Mouse (Mus musculus): ENCODE results near the gene Ntng1.

The Ntng1 gene

DNA sequence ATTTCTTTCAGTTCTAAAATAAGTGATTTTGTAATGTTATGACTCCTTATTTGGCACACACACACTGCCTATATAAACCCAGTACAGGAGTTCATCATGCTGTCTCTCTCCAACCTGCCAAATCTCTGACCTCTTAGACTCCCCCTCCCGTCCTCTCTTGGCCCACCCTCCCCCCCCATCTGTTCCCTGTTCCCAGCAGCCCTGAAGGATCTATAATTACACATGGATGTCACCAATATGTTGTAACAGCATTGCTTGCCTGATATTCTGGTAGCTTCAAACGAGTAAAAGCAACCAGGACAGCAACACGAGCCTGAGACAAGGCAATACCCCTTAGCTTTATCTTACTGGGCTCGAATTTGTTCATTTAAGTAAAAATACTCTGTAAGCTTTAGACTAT lies 220.0 kb downstream of the Ntng1 start:
- H3K36me3 ChIP-seq (ENCODE audit: insufficient read depth, low read length), result no peaks in the 10 kb centered on the region
- TF ChIP-seq CTCF (conservative IDR thresholded peaks at IDR 0.05; ENCODE audit: low read length) (no peak), POU5F1 (IDR thresholded peaks at IDR 0.05; ENCODE audit: borderline replicate concordance, low read length) (no peak), NANOG (IDR thresholded peaks at IDR 0.05; ENCODE audit: borderline replicate concordance, low read length) (no peak)

DNA sequence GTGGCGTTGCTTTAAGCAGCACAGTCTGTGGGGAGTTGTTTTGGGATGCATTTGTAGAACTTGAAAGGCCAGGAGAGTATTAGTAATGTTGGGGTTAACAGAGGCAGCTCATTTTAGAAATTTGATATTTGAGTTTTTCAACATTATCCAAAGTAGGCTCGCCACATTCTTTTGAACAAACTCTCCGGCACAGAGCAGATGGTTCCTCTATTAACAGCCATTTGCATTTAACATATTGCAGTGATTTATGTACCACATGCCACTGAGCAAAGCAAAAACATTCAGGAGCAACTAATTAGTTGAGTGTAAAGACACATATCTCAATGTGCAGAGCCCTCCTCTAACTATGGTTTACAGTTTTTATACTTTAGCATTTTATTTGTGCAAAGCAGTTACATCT lies 224.8 kb downstream of the Ntng1 start:
- Histone ChIP-seq H3K36me3 (ENCODE audit: insufficient read depth, low read length) (no peaks in the 10 kb centered on the region), H3K27me3 (ENCODE audit: insufficient read depth, low read length) (no peaks in the 10 kb centered on the region), H3K9me3 (ENCODE audit: low read length) (no peaks in the 10 kb centered on the region), H3K4me1 (replicated peaks; ENCODE audit: low read depth, low read length) (no peaks in the 10 kb centered on the region), H3K4me3 (replicated peaks; ENCODE audit: low read length) (no peak overlapping the region)
- TF ChIP-seq CTCF (conservative IDR thresholded peaks at IDR 0.05; ENCODE audit: low read length) (no peak), POU5F1 (IDR thresholded peaks at IDR 0.05; ENCODE audit: borderline replicate concordance, low read length) (no peak), NANOG (IDR thresholded peaks at IDR 0.05; ENCODE audit: borderline replicate concordance, low read length) (no peak)

More for the DNA sequence above, 220.0 kb downstream of the Ntng1 start:
- no peak overlapping the region for H3K4me3 ChIP-seq (replicated peaks; ENCODE audit: low read length)
- H3K4me1 ChIP-seq (replicated peaks; ENCODE audit: low read depth, low read length), result no peaks in the 10 kb centered on the region
- H3K27me3 ChIP-seq (ENCODE audit: insufficient read depth, low read length), result no peaks in the 10 kb centered on the region
- no peaks in the 10 kb centered on the region for H3K9me3 ChIP-seq (ENCODE audit: low read length)

DNA sequence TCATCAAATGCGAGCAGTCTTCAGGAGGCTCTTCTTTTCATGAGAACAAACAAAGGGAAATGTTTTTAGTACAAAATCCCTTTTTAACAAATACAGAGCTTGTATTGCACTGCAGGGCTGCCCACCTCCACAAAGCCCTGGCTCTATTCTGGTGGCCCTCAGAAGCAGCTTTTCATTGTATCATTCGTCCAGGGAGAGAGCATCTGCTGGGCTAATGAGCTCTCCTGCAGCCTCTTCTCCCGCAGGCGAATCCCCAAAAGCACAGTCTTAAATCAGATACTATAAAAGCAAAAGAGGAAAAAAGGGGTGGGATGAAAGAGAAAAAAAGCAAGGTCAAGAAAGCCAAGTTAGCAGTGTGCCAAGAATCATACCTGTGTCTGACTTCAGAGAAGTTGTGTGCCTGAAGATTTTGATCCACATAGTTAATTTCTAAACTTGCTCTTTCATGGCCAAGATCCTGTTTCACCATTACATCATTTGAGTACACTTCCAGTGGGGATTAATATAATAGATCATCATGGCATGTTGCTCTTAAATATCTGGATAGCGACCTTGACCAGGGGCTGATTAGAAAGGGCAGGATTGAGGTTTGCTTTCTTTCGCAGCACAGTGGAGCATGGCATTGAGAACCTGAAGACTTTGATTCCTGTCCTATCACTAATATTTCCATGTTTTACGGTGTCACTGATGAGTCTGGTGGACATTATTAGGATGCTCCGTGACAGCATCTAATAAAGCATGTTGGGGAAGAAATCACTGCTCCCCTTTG lies 225.7 kb downstream of the Ntng1 start:
- H3K4me3 ChIP-seq (replicated peaks; ENCODE audit: low read length), result no peak overlapping the region
- H3K4me1 ChIP-seq (replicated peaks; ENCODE audit: low read depth, low read length), result no peaks in the 10 kb centered on the region
- no peaks in the 10 kb centered on the region for H3K36me3 ChIP-seq (ENCODE audit: insufficient read depth, low read length)
- H3K27me3 ChIP-seq (ENCODE audit: insufficient read depth, low read length), result no peaks in the 10 kb centered on the region
- no peaks in the 10 kb centered on the region for H3K9me3 ChIP-seq (ENCODE audit: low read length)
- TF ChIP-seq CTCF (conservative IDR thresholded peaks at IDR 0.05; ENCODE audit: low read length) (no peak), NANOG (IDR thresholded peaks at IDR 0.05; ENCODE audit: borderline replicate concordance, low read length) (no peak), POU5F1 (IDR thresholded peaks at IDR 0.05; ENCODE audit: borderline replicate concordance, low read length) (no peak)

- H3K27me3 ChIP-seq (ENCODE audit: insufficient read depth, low read length), result no peaks in the 10 kb centered on the region
- H3K36me3 ChIP-seq (ENCODE audit: insufficient read depth, low read length), result no peaks in the 10 kb centered on the region
- no peaks in the 10 kb centered on the region for H3K9me3 ChIP-seq (ENCODE audit: low read length)
- H3K4me1 ChIP-seq (replicated peaks; ENCODE audit: low read depth, low read length), result no peaks in the 10 kb centered on the region
- TF ChIP-seq CTCF (conservative IDR thresholded peaks at IDR 0.05; ENCODE audit: low read length) (no peak), NANOG (IDR thresholded peaks at IDR 0.05; ENCODE audit: borderline replicate concordance, low read length) (no peak), POU5F1 (IDR thresholded peaks at IDR 0.05; ENCODE audit: borderline replicate concordance, low read length) (no peak)
- no peak overlapping the region for H3K4me3 ChIP-seq (replicated peaks; ENCODE audit: low read length)
Observed at GRCm38 (mm10) chr3:109917077-109917476, 226.7 kb downstream of the Ntng1 start.

- TF ChIP-seq NANOG (IDR thresholded peaks at IDR 0.05; ENCODE audit: borderline replicate concordance, low read length) (no peak), CTCF (conservative IDR thresholded peaks at IDR 0.05; ENCODE audit: low read length) (no peak), POU5F1 (IDR thresholded peaks at IDR 0.05; ENCODE audit: borderline replicate concordance, low read length) (no peak)
- H3K4me1 ChIP-seq (replicated peaks; ENCODE audit: low read depth, low read length), result no peaks in the 10 kb centered on the region
- H3K36me3 ChIP-seq (ENCODE audit: insufficient read depth, low read length), result no peaks in the 10 kb centered on the region
- no peak overlapping the region for H3K4me3 ChIP-seq (replicated peaks; ENCODE audit: low read length)
- no peaks in the 10 kb centered on the region for H3K9me3 ChIP-seq (ENCODE audit: low read length)
- no peaks in the 10 kb centered on the region for H3K27me3 ChIP-seq (ENCODE audit: insufficient read depth, low read length)
Observed at GRCm38 (mm10) chr3:109914226-109914625, 229.6 kb downstream of the Ntng1 start.

DNA sequence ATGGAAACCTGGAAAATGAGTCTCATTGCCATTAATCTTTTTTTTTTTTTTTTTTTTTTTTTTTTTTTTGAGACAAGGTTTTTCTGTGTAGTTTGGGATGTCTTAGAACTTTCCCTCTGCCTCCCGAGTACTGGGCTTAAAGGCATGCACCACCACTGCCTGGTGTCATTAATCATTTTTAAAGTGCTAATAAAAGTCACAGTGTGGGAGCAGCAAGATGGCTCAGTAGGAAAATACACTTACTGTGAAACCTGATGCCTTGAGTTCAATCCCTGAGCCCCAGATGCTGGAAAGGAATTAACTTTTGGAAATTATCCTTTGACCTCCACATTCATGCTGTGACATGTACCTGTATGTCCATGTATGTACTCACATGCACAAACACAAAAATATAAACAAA lies 253.2 kb downstream of the Ntng1 start:
- no peaks in the 10 kb centered on the region for H3K9me3 ChIP-seq (ENCODE audit: low read length)
- H3K4me1 ChIP-seq (replicated peaks; ENCODE audit: low read depth, low read length), result no peaks in the 10 kb centered on the region
- H3K4me3 ChIP-seq (replicated peaks; ENCODE audit: low read length), result no peak overlapping the region
- TF ChIP-seq NANOG (IDR thresholded peaks at IDR 0.05; ENCODE audit: borderline replicate concordance, low read length) (no peak), CTCF (conservative IDR thresholded peaks at IDR 0.05; ENCODE audit: low read length) (no peak), POU5F1 (IDR thresholded peaks at IDR 0.05; ENCODE audit: borderline replicate concordance, low read length) (no peak)
- H3K36me3 ChIP-seq (ENCODE audit: insufficient read depth, low read length), result no peaks in the 10 kb centered on the region
- no peaks in the 10 kb centered on the region for H3K27me3 ChIP-seq (ENCODE audit: insufficient read depth, low read length)

GRCm38 (mm10) chr3:109885672-109886071 lies 258.1 kb downstream of the Ntng1 start:
- Histone ChIP-seq H3K4me3 (replicated peaks; ENCODE audit: low read length) (no peak overlapping the region), H3K27me3 (ENCODE audit: insufficient read depth, low read length) (no peaks in the 10 kb centered on the region), H3K9me3 (ENCODE audit: low read length) (no peaks in the 10 kb centered on the region), H3K36me3 (ENCODE audit: insufficient read depth, low read length) (no peaks in the 10 kb centered on the region), H3K4me1 (replicated peaks; ENCODE audit: low read depth, low read length) (no peaks in the 10 kb centered on the region)
- no peak for TF ChIP-seq CTCF (conservative IDR thresholded peaks at IDR 0.05; ENCODE audit: low read length)
- TF ChIP-seq POU5F1 (IDR thresholded peaks at IDR 0.05; ENCODE audit: borderline replicate concordance, low read length), result no peak
- TF ChIP-seq NANOG (IDR thresholded peaks at IDR 0.05; ENCODE audit: borderline replicate concordance, low read length), result no peak

- Histone ChIP-seq H3K4me3 (replicated peaks; ENCODE audit: low read length) (no peak overlapping the region), H3K9me3 (ENCODE audit: low read length) (no peaks in the 10 kb centered on the region), H3K4me1 (replicated peaks; ENCODE audit: low read depth, low read length) (no peaks in the 10 kb centered on the region), H3K27me3 (ENCODE audit: insufficient read depth, low read length) (no peaks in the 10 kb centered on the region), H3K36me3 (ENCODE audit: insufficient read depth, low read length) (no peaks in the 10 kb centered on the region)
- TF ChIP-seq POU5F1 (IDR thresholded peaks at IDR 0.05; ENCODE audit: borderline replicate concordance, low read length), result no peak
- no peak for TF ChIP-seq CTCF (conservative IDR thresholded peaks at IDR 0.05; ENCODE audit: low read length)
- TF ChIP-seq NANOG (IDR thresholded peaks at IDR 0.05; ENCODE audit: borderline replicate concordance, low read length), result no peak
Observed at GRCm38 (mm10) chr3:109879061-109879460, 264.8 kb downstream of the Ntng1 start.

DNA sequence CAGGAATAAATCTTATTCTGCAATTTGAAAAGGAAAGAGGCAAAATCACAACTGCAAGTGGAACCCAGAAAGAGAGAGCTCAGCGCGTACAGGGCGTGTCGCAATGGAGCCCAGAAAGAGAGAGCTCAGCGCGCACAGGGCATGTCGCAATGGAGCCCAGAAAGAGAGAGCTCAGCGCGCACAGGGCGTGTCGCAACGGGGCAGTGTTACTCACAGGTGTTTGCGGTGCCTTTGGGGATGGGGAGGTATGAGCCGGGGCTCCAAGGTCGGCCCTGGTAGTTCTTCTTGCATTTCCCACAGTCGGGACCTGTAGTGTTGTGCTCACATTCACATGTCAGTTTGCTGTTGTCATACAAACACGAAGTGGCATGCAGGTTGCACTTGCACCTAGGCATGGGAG lies 271.8 kb downstream of the Ntng1 start:
- TF ChIP-seq POU5F1 (IDR thresholded peaks at IDR 0.05; ENCODE audit: borderline replicate concordance, low read length) (no peak), CTCF (conservative IDR thresholded peaks at IDR 0.05; ENCODE audit: low read length) (no peak), NANOG (IDR thresholded peaks at IDR 0.05; ENCODE audit: borderline replicate concordance, low read length) (no peak)
- Histone ChIP-seq H3K4me3 (replicated peaks; ENCODE audit: low read length) (no peak overlapping the region), H3K9me3 (ENCODE audit: low read length) (no peaks in the 10 kb centered on the region), H3K27me3 (ENCODE audit: insufficient read depth, low read length) (no peaks in the 10 kb centered on the region), H3K36me3 (ENCODE audit: insufficient read depth, low read length) (no peaks in the 10 kb centered on the region), H3K4me1 (replicated peaks; ENCODE audit: low read depth, low read length) (no peaks in the 10 kb centered on the region)

All from E14TG2a.4 (cell line).